Mouse (Mus musculus) E14TG2a.4 (cell line): ENCODE results near the gene Ugt1a1.
A peak's percentile ranks its signal among the peaks of the same experiment; 100 is the strongest.
"Not testable (repeated sequence)": the region's sequence is repeated elsewhere in the genome, so short reads cannot be mapped to it uniquely, and the experiment has no call there.

Experiments used
- H3K27me3 ChIP-seq: 2 replicates; pipeline ENCODE4 v1.6.1; 2014; ENCODE audit warnings: low read length, control low read depth; ENCODE audit not compliant: insufficient read depth
- H3K36me3 ChIP-seq: 2 replicates; pipeline ENCODE4 v1.6.1; 2014; ENCODE audit warnings: low read length, control low read depth; ENCODE audit not compliant: insufficient read depth
- H3K4me1 ChIP-seq: replicated peaks from 2 replicates; pipeline ENCODE4 v1.6.1; 2014; ENCODE audit warnings: low read depth, low read length, control low read depth
- H3K4me3 ChIP-seq: replicated peaks from 2 replicates; pipeline ENCODE4 v1.5.1; 2014; ENCODE audit warnings: mild to moderate bottlenecking, low read length
- H3K9me3 ChIP-seq: 2 replicates; pipeline ENCODE4 v1.6.1; 2014; ENCODE audit warnings: low read length, control low read depth
- CTCF ChIP-seq: conservative IDR thresholded peaks from 2 replicates; pipeline ENCODE4 v1.5.1; 2014; ENCODE audit warnings: low read length
- NANOG ChIP-seq: IDR thresholded peaks from 2 replicates; pipeline ENCODE4 v1.6.1; 2014; ENCODE audit warnings: borderline replicate concordance, low read length, mixed read lengths
- POU5F1 ChIP-seq: IDR thresholded peaks from 2 replicates; pipeline ENCODE4 v1.6.1; 2014; ENCODE audit warnings: low read length, borderline replicate concordance

Gene Ugt1a1

DNA sequence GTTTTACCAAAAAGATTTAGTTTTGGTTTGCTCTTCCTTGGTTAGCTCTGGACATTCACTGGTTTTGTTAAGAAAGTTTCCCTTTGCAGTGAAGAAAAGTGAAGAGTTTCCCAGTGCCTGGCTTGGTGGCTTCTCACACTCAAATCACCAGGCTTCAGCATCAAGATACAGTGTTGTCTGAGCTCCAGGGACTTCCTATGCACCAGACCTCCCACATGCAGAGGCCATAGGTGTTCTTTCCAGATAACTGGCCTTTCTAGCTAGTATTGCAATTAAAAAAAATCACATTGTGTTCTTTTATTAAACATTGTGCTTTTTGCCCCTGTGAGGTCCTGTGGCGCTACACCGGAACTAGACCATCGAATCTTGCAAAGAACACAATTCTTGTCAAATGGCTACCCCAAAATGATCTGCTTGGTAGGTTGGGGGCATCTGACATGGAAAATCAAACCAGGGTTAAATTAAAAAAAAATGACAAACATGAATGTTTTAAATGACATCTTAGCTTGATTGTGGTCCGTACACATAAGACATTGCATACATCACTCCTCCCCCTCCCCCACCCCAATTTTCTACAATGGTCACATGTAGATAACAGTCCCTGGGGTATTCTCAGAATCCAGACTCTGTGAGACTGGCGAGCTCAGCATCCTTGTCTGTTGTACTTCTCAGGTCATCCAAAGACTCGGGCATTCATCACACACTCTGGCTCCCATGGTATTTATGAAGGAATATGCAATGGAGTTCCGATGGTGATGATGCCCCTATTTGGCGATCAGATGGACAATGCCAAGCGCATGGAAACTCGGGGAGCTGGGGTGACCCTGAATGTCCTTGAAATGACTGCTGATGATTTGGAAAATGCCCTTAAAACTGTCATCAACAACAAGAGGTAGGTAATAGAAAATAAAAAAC lies 4.0 kb downstream of the Ugt1a1 start:
- Histone ChIP-seq H3K4me1 (no peaks in the 10 kb centered on the region), H3K9me3 (peaks cover 8% of the 10 kb centered on the region), H3K27me3 (peaks cover 2% of the 10 kb centered on the region; the same call in 1 of the 2 replicates), H3K4me3 (no peak overlapping the region), H3K36me3 (no peaks in the 10 kb centered on the region)
- TF ChIP-seq NANOG (no peak), POU5F1 (no peak), CTCF (no peak)

DNA sequence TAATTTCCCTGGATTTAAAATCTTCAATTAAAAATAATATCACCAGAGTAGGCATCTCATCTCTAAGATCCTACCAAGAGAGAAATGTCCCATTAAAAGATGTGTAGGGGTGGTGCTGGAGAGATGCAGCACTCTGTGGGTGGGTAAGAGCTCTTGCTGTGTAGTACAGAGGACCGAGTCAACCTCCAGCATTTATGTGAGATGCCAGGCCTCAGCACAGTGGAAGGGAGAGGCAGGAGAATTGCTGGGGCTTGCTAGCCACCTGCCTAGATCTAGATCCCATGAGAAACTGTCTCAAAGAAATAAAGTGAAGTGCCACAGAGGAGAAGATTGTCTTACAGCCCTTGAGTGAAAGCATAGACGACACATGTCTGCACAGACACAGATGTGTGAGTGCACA lies 4.8 kb downstream of the Ugt1a1 start:
- Histone ChIP-seq H3K4me3 (no peak overlapping the region), H3K27me3 (peaks cover 2% of the 10 kb centered on the region; the same call in 1 of the 2 replicates), H3K9me3 (peaks cover 8% of the 10 kb centered on the region), H3K36me3 (no peaks in the 10 kb centered on the region), H3K4me1 (no peaks in the 10 kb centered on the region)
- TF ChIP-seq POU5F1 (no peak), CTCF (no peak), NANOG (no peak)

DNA sequence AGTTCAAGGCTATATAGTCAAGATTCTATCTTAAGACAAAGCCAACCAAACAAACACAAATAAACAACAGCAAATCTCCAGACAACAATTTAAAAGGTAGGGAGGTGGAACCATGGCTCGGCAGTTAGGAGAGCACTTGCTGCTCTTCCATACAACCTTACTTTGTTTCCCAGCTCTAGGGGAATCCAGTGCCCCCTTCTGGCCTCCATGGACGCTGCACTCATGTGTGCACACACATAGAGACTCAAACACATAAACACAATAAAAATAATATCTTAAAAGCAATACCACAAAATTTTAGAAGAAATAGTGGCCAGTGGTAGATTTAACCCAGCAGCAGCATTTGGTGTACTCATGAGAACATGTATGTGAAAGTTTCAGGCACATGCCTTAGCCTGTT lies 5.4 kb downstream of the Ugt1a1 start:
- TF ChIP-seq POU5F1 (no peak), CTCF (peak; percentile 54)
- Histone ChIP-seq H3K4me1 (no peaks in the 10 kb centered on the region), H3K36me3 (no peaks in the 10 kb centered on the region), H3K4me3 (no peak overlapping the region), H3K27me3 (peaks cover 2% of the 10 kb centered on the region; the same call in 1 of the 2 replicates), H3K9me3 (peaks cover 8% of the 10 kb centered on the region)

DNA sequence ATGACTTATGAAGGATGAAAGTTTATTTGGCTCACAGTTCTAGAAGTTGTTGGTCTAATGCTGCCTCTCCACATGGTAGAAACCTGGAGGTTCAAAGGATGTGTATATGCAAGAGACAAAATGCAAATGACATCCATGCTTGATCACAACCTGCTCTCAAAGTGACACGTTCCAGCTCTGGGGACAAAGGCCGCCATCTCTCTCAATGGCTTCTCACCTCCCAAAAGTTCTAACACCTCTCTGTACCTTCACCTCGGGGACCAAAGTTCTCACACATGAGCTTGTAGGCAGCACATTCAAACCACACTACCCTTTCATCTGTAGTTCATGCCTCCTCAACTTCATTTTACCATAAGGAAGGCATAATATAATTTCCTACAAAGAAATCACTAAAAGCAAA lies 5.8 kb downstream of the Ugt1a1 start:
- Histone ChIP-seq H3K9me3 (peaks cover 8% of the 10 kb centered on the region), H3K4me1 (no peaks in the 10 kb centered on the region)
- TF ChIP-seq CTCF (no peak), NANOG (no peak), POU5F1 (no peak)

DNA sequence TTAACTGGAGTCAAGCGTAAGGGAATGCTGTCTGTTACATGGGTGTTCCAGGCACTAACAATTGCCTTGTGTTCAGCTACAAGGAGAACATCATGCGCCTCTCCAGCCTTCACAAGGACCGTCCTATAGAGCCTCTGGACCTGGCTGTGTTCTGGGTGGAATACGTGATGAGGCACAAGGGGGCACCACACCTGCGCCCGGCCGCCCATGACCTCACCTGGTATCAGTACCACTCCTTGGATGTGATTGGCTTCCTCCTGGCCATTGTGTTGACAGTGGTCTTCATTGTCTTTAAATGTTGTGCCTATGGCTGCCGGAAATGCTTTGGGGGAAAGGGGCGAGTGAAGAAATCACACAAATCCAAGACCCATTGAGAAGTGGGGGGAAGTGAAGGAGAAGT lies 6.3 kb downstream of the Ugt1a1 start:
- peaks cover 8% of the 10 kb centered on the region for H3K9me3 ChIP-seq
- H3K27me3 ChIP-seq = peaks cover 2% of the 10 kb centered on the region; the same call in 1 of the 2 replicates
- H3K4me3 ChIP-seq = no peak overlapping the region
- no peaks in the 10 kb centered on the region for H3K36me3 ChIP-seq
- no peaks in the 10 kb centered on the region for H3K4me1 ChIP-seq
- TF ChIP-seq POU5F1 = no peak
- no peak for TF ChIP-seq CTCF
- no peak for TF ChIP-seq NANOG

More for the DNA sequence above, 5.8 kb downstream of the Ugt1a1 start:
- H3K4me3 ChIP-seq = no peak overlapping the region
- no peaks in the 10 kb centered on the region for H3K36me3 ChIP-seq
- H3K27me3 ChIP-seq = peaks cover 2% of the 10 kb centered on the region; the same call in 1 of the 2 replicates

DNA sequence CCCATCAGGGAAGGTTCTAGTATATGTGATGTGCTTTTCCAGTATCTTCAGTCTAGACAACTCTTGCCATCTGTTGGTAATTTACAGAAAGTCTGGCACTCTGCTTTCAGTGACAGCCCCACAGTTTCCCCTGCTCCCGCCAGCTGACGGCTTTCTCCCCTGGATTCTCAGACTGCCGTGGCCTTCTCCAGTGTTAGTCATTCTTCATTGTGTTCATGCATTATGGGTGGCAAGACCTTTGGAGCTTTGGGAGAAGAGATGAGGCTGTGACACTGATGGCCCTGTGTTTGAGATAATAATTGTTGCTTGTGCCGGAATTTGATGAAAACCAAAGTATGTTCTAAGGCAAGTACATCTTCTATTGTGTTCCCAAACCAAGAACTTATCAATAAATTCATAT lies 6.8 kb downstream of the Ugt1a1 start:
- Histone ChIP-seq H3K9me3 (peaks cover 8% of the 10 kb centered on the region), H3K4me3 (no peak overlapping the region), H3K36me3 (no peaks in the 10 kb centered on the region), H3K27me3 (peaks cover 2% of the 10 kb centered on the region; the same call in 1 of the 2 replicates), H3K4me1 (no peaks in the 10 kb centered on the region)
- TF ChIP-seq CTCF (no peak), POU5F1 (no peak), NANOG (no peak)

DNA sequence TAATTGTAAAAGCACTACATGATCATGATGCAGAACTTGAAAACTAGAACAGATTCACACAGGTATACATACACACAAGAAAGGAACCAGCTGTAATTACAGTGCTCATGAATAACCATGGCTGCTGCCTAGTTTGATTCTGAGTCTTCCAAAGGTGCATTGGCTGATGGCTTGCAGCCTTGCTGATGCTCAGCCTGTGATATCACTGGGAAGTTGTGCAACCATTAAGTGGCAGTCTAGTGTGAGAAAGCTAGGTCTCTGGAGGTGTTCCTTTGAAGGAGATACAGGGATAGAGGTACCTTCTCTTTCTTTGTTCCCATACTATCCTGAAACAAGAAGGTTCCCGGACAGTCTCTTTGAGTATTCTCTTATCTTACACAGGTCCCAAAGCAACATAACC lies 7.3 kb downstream of the Ugt1a1 start:
- Histone ChIP-seq H3K27me3 (no peaks in the 10 kb centered on the region; the same call in 1 of the 2 replicates), H3K4me1 (no peaks in the 10 kb centered on the region), H3K4me3 (no peak overlapping the region), H3K36me3 (no peaks in the 10 kb centered on the region), H3K9me3 (peaks cover 8% of the 10 kb centered on the region)
- TF ChIP-seq POU5F1 (no peak), NANOG (no peak), CTCF (no peak)

DNA sequence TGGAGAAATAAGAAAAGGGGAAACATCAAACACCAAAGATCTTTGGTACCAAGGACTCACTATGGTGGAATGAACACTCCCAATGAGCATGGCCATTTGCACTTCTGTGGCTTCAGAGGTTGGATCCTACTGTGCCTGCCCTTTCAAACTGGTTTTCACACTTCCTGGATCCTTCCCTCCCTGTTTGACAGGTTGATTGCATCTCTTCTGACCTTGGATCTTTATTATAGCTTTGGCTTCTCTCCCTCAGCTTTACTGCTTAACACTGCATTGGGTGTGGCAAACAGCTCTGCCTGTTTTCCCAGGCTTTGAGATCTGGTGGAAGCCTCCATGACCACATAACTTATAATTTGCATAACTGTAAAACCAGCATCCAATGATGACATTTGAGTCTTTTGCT lies 8.6 kb downstream of the Ugt1a1 start:
- TF ChIP-seq NANOG (no peak), POU5F1 (no peak), CTCF (no peak)
- H3K27me3 ChIP-seq = no peaks in the 10 kb centered on the region

DNA sequence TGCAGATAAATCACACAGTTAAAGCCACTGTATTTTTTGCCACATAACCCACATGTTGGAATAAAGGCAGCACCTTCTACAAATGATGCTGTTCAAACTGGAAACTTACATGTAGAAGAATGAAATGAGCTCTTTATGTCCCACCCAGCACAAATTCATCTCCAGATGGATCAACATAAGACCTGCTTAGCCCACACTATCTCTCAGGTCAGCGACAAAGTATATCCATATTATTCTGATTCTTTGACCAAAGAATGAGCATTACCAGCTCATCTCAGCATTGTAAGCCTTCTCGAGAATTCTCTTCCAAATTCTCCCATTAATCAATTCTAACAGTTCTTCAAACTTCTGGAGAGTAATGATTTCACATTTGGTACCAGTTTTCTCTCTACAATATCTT lies 10.5 kb downstream of the Ugt1a1 start:
- no peaks in the 10 kb centered on the region for H3K36me3 ChIP-seq
- TF ChIP-seq CTCF = no peak
- TF ChIP-seq NANOG = no peak
- no peak for TF ChIP-seq POU5F1
- H3K4me1 ChIP-seq = no peaks in the 10 kb centered on the region
- H3K27me3 ChIP-seq = no peaks in the 10 kb centered on the region
- H3K4me3 ChIP-seq = no peak overlapping the region
- peaks cover 5% of the 10 kb centered on the region for H3K9me3 ChIP-seq

More for the DNA sequence above, 8.6 kb downstream of the Ugt1a1 start:
- Histone ChIP-seq H3K4me1 (no peaks in the 10 kb centered on the region), H3K4me3 (no peak overlapping the region), H3K9me3 (peaks cover 8% of the 10 kb centered on the region), H3K36me3 (no peaks in the 10 kb centered on the region)

DNA sequence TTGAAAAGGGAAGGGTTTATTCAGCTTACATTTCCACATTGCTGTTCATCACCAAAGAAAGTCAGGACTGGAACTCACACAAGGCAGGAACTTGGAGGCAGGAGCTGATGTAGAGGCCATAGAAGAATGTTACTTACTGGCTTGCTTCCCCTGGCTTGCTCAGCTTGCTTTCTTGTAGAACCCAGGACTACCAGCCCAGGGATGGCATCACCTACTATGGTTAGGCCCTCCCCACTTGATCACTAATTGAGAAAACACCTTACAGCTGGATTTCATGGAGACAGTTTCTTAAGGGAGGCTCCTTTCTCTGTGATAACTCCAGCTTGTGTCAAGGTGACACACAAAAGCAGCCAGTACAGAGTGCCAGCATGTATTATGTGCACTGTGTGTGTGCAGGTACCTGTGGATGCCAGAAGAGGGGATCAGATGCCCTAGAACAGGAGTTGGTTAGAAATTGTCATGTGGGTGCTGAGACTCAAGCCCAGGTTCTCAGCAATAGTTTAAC lies 11.3 kb downstream of the Ugt1a1 start:
- not testable (repeated sequence) for H3K27me3 ChIP-seq, H3K9me3 ChIP-seq, H3K4me3 ChIP-seq, H3K36me3 ChIP-seq, H3K4me1 ChIP-seq
